Mouse (Mus musculus) cerebellum, adult 8-10 months (tissue): ENCODE data around the gene Fam169b.
A peak's percentile ranks its signal among the peaks of the same experiment; 100 is the strongest.

Source experiments
- DNase-seq: peaks from one replicate; pipeline ENCODE4 v3.0.0; 2022

Fam169b gene

GRCm38 (mm10) chr7:68320078-68320810 is 46.6 kb downstream of the Fam169b start:
- no peak for DNase-seq

GRCm38 (mm10) chr7:68323051-68323450 is 49.4 kb downstream of the Fam169b start:
- DNase-seq, result no peak

GRCm38 (mm10) chr7:68326190-68326722 is 52.6 kb downstream of the Fam169b start:
- no peak for DNase-seq

- no peak for DNase-seq
Measured at GRCm38 (mm10) chr7:68329000-68329399, 55.4 kb downstream of the Fam169b start.

GRCm38 (mm10) chr7:68332799-68333198 is 59.2 kb downstream of the Fam169b start:
- no peak for DNase-seq

- no peak for DNase-seq
Measured at GRCm38 (mm10) chr7:68337080-68337781, 63.6 kb downstream of the Fam169b start.

- DNase-seq, result no peak
Measured at GRCm38 (mm10) chr7:68338680-68339079, 65.0 kb downstream of the Fam169b start.

GRCm38 (mm10) chr7:68344561-68344960 is 70.9 kb downstream of the Fam169b start:
- no peak for DNase-seq

- DNase-seq, result no peak
Measured at GRCm38 (mm10) chr7:68345963-68346362, 72.3 kb downstream of the Fam169b start.

GRCm38 (mm10) chr7:68355325-68356076 is 81.9 kb downstream of the Fam169b start:
- DNase-seq, result no peak

- DNase-seq, result peak; percentile 61
Measured at GRCm38 (mm10) chr7:68357407-68357806, 83.8 kb downstream of the Fam169b start.

GRCm38 (mm10) chr7:68362609-68363008 is 89.0 kb downstream of the Fam169b start:
- DNase-seq, result no peak

GRCm38 (mm10) chr7:68365711-68366110 is 92.1 kb downstream of the Fam169b start:
- DNase-seq, result no peak

- no peak for DNase-seq
Measured at GRCm38 (mm10) chr7:68368948-68369347, 95.3 kb downstream of the Fam169b start.

GRCm38 (mm10) chr7:68369694-68370093 is 96.1 kb downstream of the Fam169b start:
- DNase-seq, result peak; percentile 67

GRCm38 (mm10) chr7:68374109-68374857 is 100.6 kb downstream of the Fam169b start:
- peak; percentile 60 for DNase-seq

- DNase-seq, result no peak
Measured at GRCm38 (mm10) chr7:68382187-68382586, 108.5 kb downstream of the Fam169b start.

GRCm38 (mm10) chr7:68386767-68387166 is 113.1 kb downstream of the Fam169b start:
- DNase-seq, result no peak

GRCm38 (mm10) chr7:68395707-68396333 is 122.2 kb downstream of the Fam169b start:
- DNase-seq, result no peak

GRCm38 (mm10) chr7:68400516-68400915 is 126.9 kb downstream of the Fam169b start:
- DNase-seq, result no peak

GRCm38 (mm10) chr7:68408611-68409010 is 135.0 kb downstream of the Fam169b start:
- peak; percentile 52 for DNase-seq
